Mouse (Mus musculus): ENCODE results near the gene Fcer2a. TPM values are rescaled to one million over a fixed set of nuclear protein-coding genes. Genes with fewer than 3 reads are reported as not detected.

Fcer2a gene
- polyA plus RNA-seq, 1 experiment from 2014 or later, result 0.89 TPM

DNA sequence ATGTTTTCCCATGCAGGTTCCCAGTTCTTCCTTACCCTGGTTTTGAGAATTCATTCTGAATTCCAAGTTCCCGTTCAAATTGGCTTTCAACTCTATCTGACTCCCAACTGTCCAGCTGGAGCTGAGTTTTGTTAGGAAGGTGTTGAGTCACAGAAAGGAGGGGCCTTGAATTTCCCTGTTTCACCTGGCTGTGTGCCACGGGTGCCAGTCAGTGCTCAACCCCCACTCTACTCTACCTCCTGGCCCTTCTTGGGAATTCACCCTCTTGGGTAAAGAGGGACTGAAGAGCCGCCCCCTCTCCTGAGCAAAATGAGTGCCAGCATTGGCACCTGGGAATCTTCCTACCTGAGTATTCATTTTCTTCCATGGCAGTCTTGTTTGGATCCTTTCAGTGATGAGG, 3.2 kb downstream of the Fcer2a start:
- Histone ChIP-seq H3K4me1 (no peaks in the 10 kb centered on the region), H3K9ac (no peak overlapping the region), H3K27me3 (no peaks in the 10 kb centered on the region), H3K9me3 (no peaks in the 10 kb centered on the region), H3K4me3 (replicated peaks) (no peak overlapping the region), H3K27ac (no peak overlapping the region), H3K4me2 (no peak overlapping the region), H3K36me3 (replicated peaks) (no peaks in the 10 kb centered on the region)
- no peak for ATAC-seq (ENCODE audit: low FRiP score)
- WGBS, result 85% methylated on average over 3 of the region's 3 CpGs

DNA sequence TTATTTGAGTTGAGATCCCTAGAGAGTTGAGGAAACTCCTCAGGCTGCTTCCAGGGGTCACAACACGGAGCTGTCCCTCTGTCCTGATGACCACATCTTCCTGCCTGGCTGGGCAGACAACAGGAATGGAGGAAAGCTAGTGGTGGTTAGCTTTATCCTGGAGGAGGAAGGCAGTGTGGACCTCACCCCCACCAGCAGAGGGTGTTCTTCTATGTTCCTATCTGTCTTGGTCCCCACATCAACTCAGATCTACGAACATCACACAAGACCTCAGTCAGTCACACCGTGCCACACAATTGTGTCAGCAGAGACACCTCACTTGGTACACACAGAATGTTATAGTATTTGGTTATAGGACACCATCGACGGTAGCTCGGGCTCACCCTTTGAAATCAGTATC, 6.4 kb downstream of the Fcer2a start:
- H3K4me1 ChIP-seq, result no peaks in the 10 kb centered on the region
- 80% methylated on average over 6 of the region's 6 CpGs for WGBS

GRCm38 (mm10) chr8:3685422-3685821, 8.6 kb downstream of the Fcer2a start:
- ATAC-seq (ENCODE audit: low FRiP score), result no peak
- Histone ChIP-seq H3K4me2 (no peak overlapping the region), H3K9ac (no peak overlapping the region), H3K4me1 (no peaks in the 10 kb centered on the region), H3K9me3 (no peaks in the 10 kb centered on the region), H3K4me3 (replicated peaks) (no peak overlapping the region), H3K27me3 (no peaks in the 10 kb centered on the region), H3K27ac (no peak overlapping the region), H3K36me3 (replicated peaks) (peaks cover 25% of the 10 kb centered on the region)
- WGBS, result 75% methylated on average over 5 of the region's 5 CpGs

More for the DNA sequence above, 6.4 kb downstream of the Fcer2a start:
- no peak overlapping the region for H3K27ac ChIP-seq
- no peak overlapping the region for H3K9ac ChIP-seq
- H3K4me2 ChIP-seq, result no peak overlapping the region
- no peaks in the 10 kb centered on the region for H3K9me3 ChIP-seq
- H3K4me3 ChIP-seq (replicated peaks), result no peak overlapping the region
- peaks cover 5% of the 10 kb centered on the region; the same call in 1 of the 2 replicates for H3K36me3 ChIP-seq (replicated peaks)
- ATAC-seq (ENCODE audit: low FRiP score), result no peak
- no peaks in the 10 kb centered on the region for H3K27me3 ChIP-seq

GRCm38 (mm10) chr8:3684530-3684929, 9.4 kb downstream of the Fcer2a start:
- H3K4me3 ChIP-seq (replicated peaks), result no peak overlapping the region
- H3K27me3 ChIP-seq, result no peaks in the 10 kb centered on the region
- no peak overlapping the region for H3K27ac ChIP-seq
- H3K4me1 ChIP-seq, result no peaks in the 10 kb centered on the region
- ATAC-seq (ENCODE audit: low FRiP score), result peak; percentile 39; the same call in 1 of the 2 replicates
- H3K36me3 ChIP-seq (replicated peaks), result peaks cover 34% of the 10 kb centered on the region
- H3K9ac ChIP-seq, result no peak overlapping the region
- H3K4me2 ChIP-seq, result no peak overlapping the region
- H3K9me3 ChIP-seq, result no peaks in the 10 kb centered on the region

- Histone ChIP-seq H3K9me3 (no peaks in the 10 kb centered on the region), H3K4me2 (no peak overlapping the region), H3K4me3 (replicated peaks) (no peak overlapping the region), H3K36me3 (replicated peaks) (peaks cover 43% of the 10 kb centered on the region), H3K27me3 (no peaks in the 10 kb centered on the region), H3K9ac (no peak overlapping the region), H3K4me1 (no peaks in the 10 kb centered on the region), H3K27ac (no peak overlapping the region)
- no peak for ATAC-seq (ENCODE audit: low FRiP score)
- 83% methylated on average over 6 of the region's 6 CpGs for WGBS
Observed at GRCm38 (mm10) chr8:3683408-3684176, 10.4 kb downstream of the Fcer2a start.

DNA sequence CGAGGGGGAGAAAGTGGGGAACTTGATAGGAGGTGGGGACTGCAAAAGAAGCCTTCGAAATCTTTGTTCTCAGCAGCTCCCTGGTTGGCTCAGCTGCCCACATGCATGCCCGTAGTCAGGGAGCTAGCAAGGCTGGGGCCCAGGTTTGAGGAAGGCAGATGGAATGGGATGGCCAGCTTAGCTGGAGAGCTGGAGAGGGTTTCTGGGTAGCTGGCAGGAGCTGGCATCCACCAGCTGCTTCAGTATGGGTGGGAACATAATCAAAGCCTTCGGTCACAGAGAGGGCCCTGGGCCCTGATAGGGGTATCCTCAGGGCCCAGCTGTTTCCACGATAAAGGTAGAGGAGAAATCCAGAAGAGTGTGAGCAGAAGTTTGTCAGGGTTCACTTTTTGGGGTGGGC, 11.5 kb downstream of the Fcer2a start:
- no peak overlapping the region for H3K27ac ChIP-seq
- ATAC-seq (ENCODE audit: low FRiP score), result no peak
- H3K9me3 ChIP-seq, result no peaks in the 10 kb centered on the region
- H3K9ac ChIP-seq, result no peak overlapping the region
- H3K4me2 ChIP-seq, result no peak overlapping the region
- H3K27me3 ChIP-seq, result no peaks in the 10 kb centered on the region
- 93% methylated on average over 5 of the region's 5 CpGs for WGBS
- no peak overlapping the region for H3K4me3 ChIP-seq (replicated peaks)
- peaks cover 44% of the 10 kb centered on the region for H3K36me3 ChIP-seq (replicated peaks)
- H3K4me1 ChIP-seq, result peaks cover 9% of the 10 kb centered on the region

DNA sequence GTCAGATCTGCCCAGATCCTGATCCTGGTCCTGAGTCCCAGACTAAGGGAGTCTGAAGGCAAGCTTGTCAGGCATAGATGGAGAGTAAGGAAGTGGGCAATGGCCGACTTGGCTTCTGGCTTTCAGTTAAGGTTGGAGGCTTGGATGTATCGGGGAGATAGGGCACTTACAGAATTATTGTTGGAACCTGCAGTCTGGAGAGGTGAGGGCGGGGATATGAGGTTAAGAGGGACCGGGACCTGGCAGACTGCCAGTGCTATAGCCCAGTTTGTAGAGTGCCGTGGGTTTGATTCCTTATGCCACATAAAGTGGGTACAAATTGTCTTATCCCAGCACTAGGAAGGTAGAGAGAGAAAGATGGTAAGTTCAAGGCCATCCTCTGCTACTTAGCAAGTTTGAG, 14.3 kb downstream of the Fcer2a start:
- no peak overlapping the region for H3K9ac ChIP-seq
- H3K27ac ChIP-seq, result no peak overlapping the region
- no peaks in the 10 kb centered on the region for H3K9me3 ChIP-seq
- no peaks in the 10 kb centered on the region for H3K27me3 ChIP-seq
- H3K4me2 ChIP-seq, result no peak overlapping the region
- peaks cover 44% of the 10 kb centered on the region for H3K36me3 ChIP-seq (replicated peaks)
- no peak for ATAC-seq (ENCODE audit: low FRiP score)
- H3K4me1 ChIP-seq, result peaks cover 17% of the 10 kb centered on the region
- no peak overlapping the region for H3K4me3 ChIP-seq (replicated peaks)
- WGBS, result 92% methylated on average over 5 of the region's 5 CpGs

DNA sequence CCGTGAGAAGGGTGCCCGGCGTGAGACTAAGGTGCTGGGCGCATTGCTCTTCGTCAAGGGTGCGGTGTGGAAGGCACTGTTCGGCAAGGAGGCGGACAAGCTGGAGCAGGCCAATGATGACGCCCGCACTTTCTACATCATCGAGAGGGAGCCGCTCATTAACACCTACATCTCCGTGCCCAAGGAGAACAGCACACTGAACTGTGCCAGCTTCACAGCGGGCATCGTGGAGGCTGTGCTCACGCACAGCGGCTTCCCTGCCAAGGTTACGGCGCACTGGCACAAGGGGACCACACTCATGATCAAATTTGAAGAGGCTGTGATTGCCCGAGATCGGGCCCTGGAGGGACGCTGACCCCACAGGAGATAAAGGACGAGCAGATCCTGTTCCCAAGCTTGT, 14.7 kb downstream of the Fcer2a start:
- WGBS, result 96% methylated on average over 23 of the region's 23 CpGs

GRCm38 (mm10) chr8:3678831-3679230, 15.1 kb downstream of the Fcer2a start:
- Histone ChIP-seq H3K4me1 (peaks cover 17% of the 10 kb centered on the region), H3K4me3 (replicated peaks) (no peak overlapping the region), H3K9ac (no peak overlapping the region), H3K9me3 (no peaks in the 10 kb centered on the region), H3K27ac (no peak overlapping the region), H3K36me3 (replicated peaks) (peaks cover 44% of the 10 kb centered on the region), H3K4me2 (no peak overlapping the region), H3K27me3 (no peaks in the 10 kb centered on the region)
- 96% methylated on average over 23 of the region's 23 CpGs for WGBS
- ATAC-seq (ENCODE audit: low FRiP score), result no peak

More for the DNA sequence above, 14.7 kb downstream of the Fcer2a start:
- ATAC-seq (ENCODE audit: low FRiP score), result no peak
- Histone ChIP-seq H3K9me3 (no peaks in the 10 kb centered on the region), H3K9ac (no peak overlapping the region), H3K4me3 (replicated peaks) (no peak overlapping the region), H3K36me3 (replicated peaks) (peaks cover 44% of the 10 kb centered on the region), H3K27ac (no peak overlapping the region), H3K27me3 (no peaks in the 10 kb centered on the region), H3K4me2 (no peak overlapping the region), H3K4me1 (peaks cover 17% of the 10 kb centered on the region)

DNA sequence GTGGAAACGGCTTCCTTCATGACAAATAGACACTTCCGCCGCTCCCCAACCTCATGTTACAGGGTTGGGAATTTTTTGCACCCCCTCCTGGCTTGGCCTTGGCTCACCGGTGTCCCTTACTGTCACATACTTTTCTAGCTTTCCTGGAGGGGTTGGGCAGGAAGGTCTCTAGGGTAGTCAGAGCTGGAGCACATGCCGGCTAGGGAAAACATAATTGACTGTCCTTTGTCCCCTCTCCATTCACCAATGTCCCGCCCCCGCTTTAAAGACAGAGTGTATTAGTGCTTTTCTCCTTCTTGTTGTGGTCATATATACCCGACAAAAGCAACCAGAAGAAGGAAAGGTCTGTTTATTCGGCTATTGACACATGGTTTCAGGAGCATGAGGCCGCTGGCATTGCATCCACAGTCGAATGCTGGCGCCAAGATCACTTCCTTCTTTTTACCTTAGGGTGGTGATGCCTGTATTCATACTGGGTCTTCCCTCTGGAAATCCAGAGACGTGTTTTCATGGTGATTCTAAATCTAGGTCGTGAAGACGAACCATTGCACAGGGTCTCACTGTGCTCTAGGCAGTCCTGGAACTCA, 16.9 kb downstream of the Fcer2a start:
- H3K27me3 ChIP-seq, result no peaks in the 10 kb centered on the region
- H3K4me3 ChIP-seq (replicated peaks), result peak overlapping the region; percentile 88
- peak; percentile 6; the same call in 1 of the 2 replicates for ATAC-seq (ENCODE audit: low FRiP score)
- peak overlapping the region; percentile 85 for H3K27ac ChIP-seq
- peak overlapping the region; percentile 83 for H3K9ac ChIP-seq
- H3K4me1 ChIP-seq, result peaks cover 23% of the 10 kb centered on the region
- H3K4me2 ChIP-seq, result peak overlapping the region; percentile 88
- 5% methylated on average over 15 of the region's 15 CpGs for WGBS
- peaks cover 35% of the 10 kb centered on the region for H3K36me3 ChIP-seq (replicated peaks)
- no peaks in the 10 kb centered on the region for H3K9me3 ChIP-seq

GRCm38 (mm10) chr8:3676131-3676992, 17.6 kb downstream of the Fcer2a start, which contains the start of gene Trappc5:
Gene Trappc5, plus strand, starts transcription at chr8:3676299.
- Histone ChIP-seq H3K36me3 (replicated peaks) (peaks cover 29% of the 10 kb centered on the region), H3K27me3 (no peaks in the 10 kb centered on the region), H3K4me1 (peaks cover 23% of the 10 kb centered on the region), H3K4me3 (replicated peaks) (peak within 1 kb of the TSS; percentile 88), H3K9ac (peak within 1 kb of the TSS; percentile 83), H3K27ac (peak within 1 kb of the TSS; percentile 85), H3K4me2 (peak within 1 kb of the TSS; percentile 88), H3K9me3 (no peaks in the 10 kb centered on the region)
- WGBS, result 1% methylated on average over 61 of the region's 61 CpGs
- ATAC-seq (ENCODE audit: low FRiP score), result peak; percentile 81

DNA sequence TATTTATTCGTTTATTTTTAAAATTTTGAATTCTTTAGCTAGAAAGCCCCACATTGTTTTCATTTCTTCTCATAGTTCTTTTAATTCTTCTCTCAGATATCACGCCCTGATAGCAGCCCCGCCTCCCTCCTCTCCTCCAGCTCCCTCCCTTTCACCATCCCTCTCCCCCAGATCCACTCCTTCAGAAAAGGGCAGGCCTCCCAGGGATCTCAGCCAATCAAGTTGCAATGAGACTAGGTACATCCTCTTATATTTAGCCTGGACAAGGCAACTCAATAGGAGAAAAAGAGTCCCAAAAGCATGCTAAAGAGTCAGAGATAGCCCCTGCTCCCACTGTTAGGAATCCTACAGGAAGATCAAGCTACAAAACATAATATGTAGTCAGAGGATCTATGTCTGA, 19.3 kb downstream of the Fcer2a start:
- Histone ChIP-seq H3K27ac (no peak overlapping the region), H3K9ac (no peak overlapping the region), H3K4me1 (peaks cover 23% of the 10 kb centered on the region), H3K4me3 (replicated peaks) (no peak overlapping the region), H3K9me3 (no peaks in the 10 kb centered on the region), H3K4me2 (no peak overlapping the region), H3K27me3 (no peaks in the 10 kb centered on the region), H3K36me3 (replicated peaks) (peaks cover 12% of the 10 kb centered on the region)
- 60% methylated on average over 3 of the region's 3 CpGs for WGBS
- no peak for ATAC-seq (ENCODE audit: low FRiP score)
